Mouse (Mus musculus) right cerebral cortex, adult 2 months (tissue): ENCODE measurements at regions not wholly inside any gene's neighbourhood (a gene's known extent, or its start where the extent isn't known, plus 50 kb on each side); places are given as distances from the start of the nearest gene placed in this dataset.

Experiments
- DNase-seq, 2 experiments: peaks; one replicate each; pipeline ENCODE4 v3.0.0; 2021 to 2022; ENCODE audit warnings: low spot score in 2 of 2

GRCm38 (mm10) chr12:16477572-16477971, 133.2 kb downstream of the Lpin1 start:
- no peak for DNase-seq

- DNase-seq = peak; percentile 7 to 27
Observed at GRCm38 (mm10) chr12:16474361-16475080, 136.2 kb downstream of the Lpin1 start.

GRCm38 (mm10) chr12:16457419-16457818, 153.3 kb downstream of the Lpin1 start:
- DNase-seq = no peak

- no peak for DNase-seq
Observed at GRCm38 (mm10) chr12:16450771-16451435, 159.9 kb downstream of the Lpin1 start.

- DNase-seq = no peak
Observed at GRCm38 (mm10) chr12:16438717-16439116, 172.0 kb downstream of the Lpin1 start.

- DNase-seq = no peak
Observed at GRCm38 (mm10) chr12:16436961-16437360, 173.8 kb downstream of the Lpin1 start.

GRCm38 (mm10) chr12:16436255-16436654, 174.5 kb downstream of the Lpin1 start:
- no peak for DNase-seq

- no peak for DNase-seq
Observed at GRCm38 (mm10) chr12:16434739-16435138, 176.0 kb downstream of the Lpin1 start.

- DNase-seq = peak in 1 of 2 experiments; percentile 3
Observed at GRCm38 (mm10) chr12:16434225-16434624, 176.5 kb downstream of the Lpin1 start.

GRCm38 (mm10) chr12:16425980-16426379, 184.8 kb downstream of the Lpin1 start:
- DNase-seq = no peak

GRCm38 (mm10) chr12:16424526-16424925, 186.2 kb downstream of the Lpin1 start:
- DNase-seq = no peak

- no peak for DNase-seq
Observed at GRCm38 (mm10) chr12:16395720-16396119, 215.0 kb downstream of the Lpin1 start.

- no peak for DNase-seq
Observed at GRCm38 (mm10) chr12:16392851-16393250, 217.9 kb downstream of the Lpin1 start.

- DNase-seq = peak; percentile 67 to 72
Observed at GRCm38 (mm10) chr12:16391630-16392269, 219.0 kb downstream of the Lpin1 start.

- DNase-seq = no peak
Observed at GRCm38 (mm10) chr12:16391163-16391562, 219.6 kb downstream of the Lpin1 start.

- no peak for DNase-seq
Observed at GRCm38 (mm10) chr12:16387035-16387434, 223.7 kb downstream of the Lpin1 start.

GRCm38 (mm10) chr12:16384396-16384795, 226.4 kb downstream of the Lpin1 start:
- no peak for DNase-seq

- DNase-seq = peak; percentile 4 to 7
Observed at GRCm38 (mm10) chr12:16383499-16383935, 227.2 kb downstream of the Lpin1 start.

GRCm38 (mm10) chr12:16382417-16382988, 228.3 kb downstream of the Lpin1 start:
- DNase-seq = no peak

- no peak for DNase-seq
Observed at GRCm38 (mm10) chr12:16381026-16381425, 229.7 kb downstream of the Lpin1 start.

GRCm38 (mm10) chr12:16380346-16380745, 230.4 kb downstream of the Lpin1 start:
- DNase-seq = no peak

GRCm38 (mm10) chr12:16379415-16379814, 231.4 kb downstream of the Lpin1 start:
- no peak for DNase-seq
